Mouse (Mus musculus) adrenal gland, postnatal 36 days (tissue): ENCODE measurements around the gene Zfp493. TPM values are rescaled to one million over a fixed set of nuclear protein-coding genes. Genes with fewer than 3 reads are reported as not detected.
"Not testable (repeated sequence)": the region's sequence is repeated elsewhere in the genome, so short reads cannot be mapped to it uniquely, and the experiment has no call there.

Source experiments
- DNase-seq, 2 experiments: peaks; one replicate each; pipeline ENCODE4 v3.0.0; 2021; ENCODE audit warnings: mixed read lengths in 1 of 2
- long read RNA-seq, 2 experiments: library from polyadenylated mRNA; stranded (forward); transcript quantifications; one replicate each; pipeline ENCODE4 v2.0.0; 2021; ENCODE audit warnings: borderline sequencing depth in 2 of 2
- total RNA-seq, 2 experiments: library from RNA; stranded (reverse); gene quantifications; 2 replicates each; pipeline ENCODE4 v1.2.3; 2021

Zfp493 gene
- total RNA-seq: 1 to 10 TPM; 1.7 to 3.5 TPM
- long read RNA-seq, experiment 1, partial matches to known transcripts: 0 of 1 reads
- long read RNA-seq, experiment 1, other reads (novel, unspliced or antisense): 1 of 1 reads
- long read RNA-seq, experiment 2: 0 reads

GRCm38 (mm10) chr13:67779265-67780221 lies at the start of gene Zfp493:
Gene Zfp493, plus strand, starts transcription at chr13:67779693.
- peak; percentile 62 to 77 for DNase-seq

- not testable (repeated sequence) for DNase-seq
These were observed 45.1 kb upstream of the Zfp493 start for GRCm38 (mm10) chr13:67734391-67734790.

- no peak for DNase-seq
These were observed 36.6 kb upstream of the Zfp493 start for GRCm38 (mm10) chr13:67742941-67743340.

- no peak for DNase-seq
These were observed 35.6 kb upstream of the Zfp493 start for GRCm38 (mm10) chr13:67743896-67744295.

- peak; percentile 83 to 84 for DNase-seq
These were observed 24.9 kb upstream of the Zfp493 start, which contains the start of gene Zfp85 for GRCm38 (mm10) chr13:67754333-67755306. Gene Zfp85, minus strand, starts transcription at chr13:67755228.

- DNase-seq: no peak
These were observed 23.7 kb upstream of the Zfp493 start for GRCm38 (mm10) chr13:67755761-67756160.

GRCm38 (mm10) chr13:67759966-67760365 lies 19.5 kb upstream of the Zfp493 start:
- peak in 1 of 2 experiments; percentile 4 for DNase-seq

GRCm38 (mm10) chr13:67763031-67763768 lies 16.3 kb upstream of the Zfp493 start:
- no peak for DNase-seq

GRCm38 (mm10) chr13:67791921-67792455 lies 12.5 kb downstream of the Zfp493 start:
- no peak for DNase-seq

GRCm38 (mm10) chr13:67798618-67799017 lies 19.1 kb downstream of the Zfp493 start:
- DNase-seq: no peak

GRCm38 (mm10) chr13:67799151-67799550 lies 19.7 kb downstream of the Zfp493 start:
- DNase-seq: not testable (repeated sequence)

GRCm38 (mm10) chr13:67811651-67812210 lies 32.2 kb downstream of the Zfp493 start:
- DNase-seq: peak in 1 of 2 experiments; percentile 2

- DNase-seq: no peak
These were observed 33.6 kb downstream of the Zfp493 start for GRCm38 (mm10) chr13:67812961-67813709.

- DNase-seq: peak; percentile 73 to 78
These were observed 34.5 kb downstream of the Zfp493 start, which contains the start of gene Zfp273 for GRCm38 (mm10) chr13:67813710-67814660. Gene Zfp273, plus strand, starts transcription at chr13:67813740.

GRCm38 (mm10) chr13:67818636-67819035 lies 39.1 kb downstream of the Zfp493 start:
- DNase-seq: no peak

- peak; percentile 61 to 71 for DNase-seq
These were observed 51.4 kb downstream of the Zfp493 start, which contains the start of gene Gm10037 for GRCm38 (mm10) chr13:67830911-67831336. Gene Gm10037, plus strand, starts transcription at chr13:67831106.

- DNase-seq: not testable (repeated sequence)
These were observed 53.6 kb downstream of the Zfp493 start for GRCm38 (mm10) chr13:67833137-67833536.
